Mouse (Mus musculus) right cerebral cortex, postnatal 4 days (tissue): ENCODE results near the gene Pdcl2.
A peak's percentile ranks its signal among the peaks of the same experiment; 100 is the strongest.

Source experiments
- DNase-seq: peaks from one replicate; pipeline ENCODE4 v3.0.0-alpha.2; 2022

The Pdcl2 gene

GRCm38 (mm10) chr5:76330953-76331352 lies at the start of gene Pdcl2:
Gene Pdcl2, minus strand, starts transcription at chr5:76331156.
- no peak for DNase-seq

GRCm38 (mm10) chr5:76379216-76379615 lies 48.3 kb upstream of the Pdcl2 start:
- no peak for DNase-seq

DNA sequence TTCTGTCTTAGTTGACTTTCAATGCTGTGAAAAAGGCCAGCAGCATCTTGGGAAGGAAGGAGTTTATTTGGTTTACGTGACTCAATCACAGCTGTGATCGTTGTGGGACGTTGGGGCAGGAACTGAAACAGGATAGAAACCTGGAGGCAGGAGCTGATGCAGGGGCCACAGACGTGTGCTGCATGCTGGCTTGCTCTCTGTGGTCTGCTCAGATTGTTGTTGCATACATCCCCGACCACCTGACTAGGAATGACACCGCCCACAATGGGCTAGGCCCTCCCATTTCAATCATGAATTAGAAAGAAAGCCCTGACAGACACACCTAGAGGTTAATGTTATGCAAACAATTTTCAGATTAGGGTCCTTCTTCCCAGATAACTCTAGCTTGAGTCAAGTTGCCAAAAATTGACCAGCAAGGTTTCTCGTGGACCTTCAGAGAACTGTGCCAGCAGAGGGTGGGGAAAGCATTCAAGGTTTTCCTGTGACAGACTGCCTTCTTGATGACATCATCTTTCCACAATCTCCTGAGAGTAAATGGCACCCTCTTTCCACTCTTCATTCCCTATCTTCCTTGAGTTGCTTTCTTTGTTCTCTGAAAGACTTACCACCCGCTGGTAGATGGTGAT lies 38.4 kb upstream of the Pdcl2 start:
- DNase-seq, result no peak

GRCm38 (mm10) chr5:76365406-76365805 lies 34.5 kb upstream of the Pdcl2 start:
- DNase-seq, result no peak

DNA sequence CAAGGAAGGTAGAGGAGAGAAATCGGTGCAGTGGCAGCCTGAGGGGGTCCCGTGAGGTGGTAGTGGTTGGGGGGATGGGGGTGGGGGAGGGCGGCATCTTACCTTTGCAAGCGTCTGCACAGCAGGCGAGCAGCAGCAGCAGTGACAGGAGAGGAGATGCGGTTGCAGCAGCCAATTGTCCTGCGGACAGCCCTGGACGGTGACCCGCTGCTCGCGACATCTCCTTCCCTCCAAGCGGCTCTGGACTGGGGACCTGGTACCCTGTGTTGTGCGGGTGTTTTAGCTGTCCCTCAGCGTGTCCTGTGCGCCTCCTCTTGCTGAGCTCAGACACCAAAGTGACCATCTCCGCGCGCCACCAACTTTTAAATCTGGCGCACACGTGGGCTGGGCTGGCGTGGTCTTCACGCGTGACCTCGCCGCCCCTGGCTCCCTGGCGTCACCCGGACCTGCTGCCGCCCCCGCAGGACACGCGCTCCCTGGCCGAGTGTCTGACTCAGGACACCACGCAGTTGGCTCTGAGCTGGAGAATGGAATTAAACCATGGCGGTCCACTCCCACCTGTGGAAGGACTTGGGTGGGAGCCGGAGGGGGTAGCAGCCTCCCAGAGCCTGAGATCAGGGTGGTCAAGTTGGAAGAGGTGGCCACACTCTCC lies 32.6 kb upstream of the Pdcl2 start, which contains the start of gene Nmu:
TSS of gene Nmu (minus strand) at position 336 of the 652 bp plus-strand sequence.
- DNase-seq, result no peak

- no peak for DNase-seq
Observed at GRCm38 (mm10) chr5:76360786-76361185, 29.8 kb upstream of the Pdcl2 start.

DNA sequence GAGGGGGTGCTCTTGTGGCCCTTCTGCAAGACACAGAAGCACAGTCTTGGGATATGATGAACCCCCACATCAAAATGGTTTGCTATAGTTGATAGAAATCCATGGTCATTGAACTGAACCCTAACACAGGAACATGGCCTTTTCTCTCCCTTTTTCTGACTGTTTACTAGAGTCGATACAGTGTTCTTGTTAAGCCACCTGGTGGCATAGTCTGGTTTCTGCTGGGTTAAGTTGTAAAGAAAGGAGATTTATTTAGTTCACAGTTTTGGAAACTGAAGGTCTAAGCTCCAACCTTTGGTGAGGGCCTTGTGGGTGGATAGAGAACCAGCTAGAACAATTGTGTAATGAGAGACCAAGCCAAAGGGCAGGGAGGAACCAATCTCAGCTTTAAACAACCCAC lies 29.1 kb upstream of the Pdcl2 start:
- no peak for DNase-seq

DNA sequence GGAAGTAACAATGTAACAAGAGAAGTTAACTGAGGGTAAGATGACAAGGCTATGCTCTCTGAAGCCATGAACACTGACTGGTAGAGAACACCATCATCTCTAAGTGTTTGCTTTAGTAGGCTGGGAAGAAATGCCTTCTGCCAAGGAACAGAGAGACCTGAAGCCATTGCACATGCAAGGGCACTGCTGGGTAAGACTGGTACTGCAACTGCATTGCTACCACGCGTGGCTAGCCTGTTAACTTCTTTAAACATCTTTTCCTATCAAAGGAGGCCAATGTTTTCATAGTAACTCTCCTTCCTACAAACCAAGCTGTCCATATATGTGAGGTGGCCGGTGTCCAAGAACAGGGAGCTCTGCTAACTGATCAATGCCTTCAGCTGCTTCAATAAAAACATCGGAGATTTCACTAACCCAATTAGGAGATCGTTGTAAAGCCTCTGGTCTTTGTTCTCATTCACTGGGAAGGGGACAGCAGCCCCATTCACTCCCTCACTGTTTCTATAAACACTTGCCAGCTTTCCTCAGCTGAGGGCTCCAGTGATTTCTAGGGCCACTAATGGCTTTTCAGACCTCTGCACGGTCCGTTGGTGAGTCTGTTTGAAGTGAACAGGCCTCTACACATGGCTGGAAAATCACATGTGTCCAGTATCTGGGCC lies 21.1 kb upstream of the Pdcl2 start:
- peak; percentile 27 for DNase-seq

GRCm38 (mm10) chr5:76351537-76351936 lies 20.6 kb upstream of the Pdcl2 start:
- no peak for DNase-seq

DNA sequence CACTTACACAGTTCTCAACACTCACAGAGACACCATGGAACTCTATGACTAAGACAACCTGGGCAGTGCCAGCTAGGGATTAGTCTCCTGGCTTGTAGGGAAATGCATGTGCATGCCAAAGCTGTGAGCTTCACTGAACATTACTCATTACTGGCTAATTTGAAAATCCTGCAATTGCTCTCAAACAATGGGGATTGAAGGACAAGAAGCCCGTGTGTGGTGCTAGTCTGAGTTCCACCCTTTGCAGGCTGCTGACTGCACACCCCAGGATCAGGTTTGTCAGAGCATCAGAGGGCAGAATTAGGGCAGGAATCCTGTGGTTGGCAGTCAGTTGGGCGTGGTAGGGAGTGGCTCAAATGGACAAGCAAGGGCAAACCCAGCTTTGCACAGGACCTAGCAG lies 15.2 kb upstream of the Pdcl2 start:
- DNase-seq, result no peak

DNA sequence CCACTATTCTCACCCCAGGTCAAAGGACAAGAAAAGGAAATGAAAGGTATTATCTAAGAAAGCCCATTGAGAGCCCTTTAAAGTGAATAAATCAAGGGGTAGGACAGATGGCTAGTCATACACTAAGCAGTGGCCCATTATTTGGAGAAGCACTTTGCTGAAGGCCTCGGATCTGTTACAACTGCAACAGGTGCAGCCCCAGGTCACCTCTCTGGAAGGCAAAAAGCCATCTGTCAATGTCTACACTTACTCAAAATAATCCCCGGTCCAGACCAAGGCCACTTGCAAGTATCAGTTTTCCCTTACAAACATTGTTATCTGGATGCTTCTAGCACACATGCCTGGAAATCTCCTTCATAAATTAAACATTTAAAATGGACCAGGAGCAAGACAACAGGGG lies 10.0 kb upstream of the Pdcl2 start:
- DNase-seq, result no peak

DNA sequence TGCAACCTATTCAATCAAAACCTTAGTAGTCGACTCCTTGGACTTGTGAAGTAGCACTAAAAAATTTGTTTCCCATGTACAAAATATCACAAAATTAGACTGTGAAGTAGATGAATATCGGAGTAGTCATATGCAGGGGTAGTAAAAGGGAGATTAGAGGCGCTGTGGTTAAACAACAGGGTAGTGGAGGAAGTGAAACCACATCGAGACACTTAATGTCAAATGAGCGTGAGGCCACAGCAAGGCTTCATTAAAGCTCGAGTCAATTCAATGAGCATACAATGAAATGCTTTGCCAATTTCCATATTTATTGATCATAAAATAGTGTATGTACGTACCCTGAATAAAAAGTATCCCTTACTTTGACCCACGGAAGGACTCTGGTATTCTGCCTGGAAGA lies 6.1 kb upstream of the Pdcl2 start:
- DNase-seq, result no peak

- DNase-seq, result no peak
Observed at GRCm38 (mm10) chr5:76333833-76334232, 2.9 kb upstream of the Pdcl2 start.

DNA sequence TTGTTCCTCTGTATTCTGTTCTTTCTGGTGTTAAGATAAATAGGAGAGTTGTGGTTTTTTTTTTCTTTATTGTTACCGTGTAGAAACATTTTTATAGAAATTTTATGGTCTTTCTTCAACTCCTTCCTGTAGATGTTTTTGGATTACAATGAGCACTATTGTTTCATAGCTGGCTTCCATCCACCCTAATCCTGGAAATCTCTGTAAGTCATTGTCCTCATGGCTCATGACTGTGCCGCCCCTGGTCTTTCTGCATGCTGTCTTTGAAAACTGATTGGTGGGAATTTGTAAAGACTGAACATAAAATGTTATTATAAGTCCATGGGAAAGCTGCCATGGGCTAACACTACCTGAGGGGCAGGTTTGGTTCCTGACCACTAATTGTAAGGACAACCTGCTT lies 3.7 kb downstream of the Pdcl2 start:
- no peak for DNase-seq

- DNase-seq, result no peak
Observed at GRCm38 (mm10) chr5:76325113-76325512, 5.8 kb downstream of the Pdcl2 start.

DNA sequence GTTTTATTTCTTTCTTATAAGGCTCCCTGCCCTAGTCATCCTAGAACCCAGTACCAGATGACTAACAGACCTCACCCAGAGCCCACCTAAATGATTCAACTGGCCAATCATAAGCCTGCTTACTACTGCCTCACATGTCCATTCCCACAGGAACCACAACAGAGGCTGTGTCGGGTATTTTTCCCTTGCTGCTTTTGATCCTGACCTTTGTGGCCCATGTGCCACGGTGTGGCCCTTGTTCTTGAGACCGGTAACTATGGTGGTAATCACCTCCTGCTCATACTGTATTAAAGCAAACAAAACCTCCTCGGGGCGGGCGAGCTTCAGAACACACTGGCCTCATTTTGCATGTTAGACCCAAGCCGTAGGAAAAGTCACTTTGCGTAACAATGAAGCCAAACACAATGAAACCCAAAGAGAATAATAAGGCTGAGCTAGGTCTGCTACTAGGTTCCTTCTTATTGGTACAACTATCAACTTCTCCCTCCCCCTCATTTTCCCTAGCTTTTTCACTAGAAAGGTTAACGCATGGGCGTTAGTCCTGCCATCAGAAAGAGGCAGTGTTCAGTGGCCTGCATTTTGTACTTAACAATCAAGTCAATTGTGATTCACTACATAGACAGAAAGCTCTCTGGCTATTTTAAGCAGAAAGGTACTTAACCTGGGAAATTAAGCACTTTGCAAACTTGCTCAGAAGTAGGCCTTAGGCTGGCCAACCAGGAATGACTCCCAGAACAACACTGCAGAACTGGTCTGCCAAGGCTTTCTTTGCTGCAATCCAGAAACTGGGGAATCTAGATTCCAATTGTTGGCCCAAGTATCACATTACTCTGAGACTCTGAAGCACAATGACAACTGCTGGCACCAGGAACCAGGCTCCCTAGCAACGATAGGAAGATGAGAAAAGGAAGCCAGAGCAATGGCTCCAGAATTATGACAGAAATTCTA lies 9.4 kb downstream of the Pdcl2 start:
- no peak for DNase-seq

- no peak for DNase-seq
Observed at GRCm38 (mm10) chr5:76308206-76308605, 22.8 kb downstream of the Pdcl2 start.

- no peak for DNase-seq
Observed at GRCm38 (mm10) chr5:76306261-76306660, 24.7 kb downstream of the Pdcl2 start.

- DNase-seq, result no peak
Observed at GRCm38 (mm10) chr5:76305616-76306015, 25.3 kb downstream of the Pdcl2 start.

- DNase-seq, result peak; percentile 91
Observed at GRCm38 (mm10) chr5:76304452-76305341, 26.3 kb downstream of the Pdcl2 start, which contains the start of gene Clock. Gene Clock, minus strand, starts transcription at chr5:76304792.

- peak; percentile 82 for DNase-seq
Observed at GRCm38 (mm10) chr5:76303745-76304451, 27.1 kb downstream of the Pdcl2 start.
